Mouse (Mus musculus): ENCODE measurements around the gene Myl10. TPM values are rescaled to one million over a fixed set of nuclear protein-coding genes. Genes with fewer than 3 reads are reported as not detected.
"Not testable (repeated sequence)": the region's sequence is repeated elsewhere in the genome, so short reads cannot be mapped to it uniquely, and the experiment has no call there.

Gene Myl10
- 1 to 10 TPM in 1 of 2 experiments, not detected in 1; 3.5 TPM for total RNA-seq (2021)
- long read RNA-seq, experiment 1 = 0 reads
- long read RNA-seq, experiment 2 = 0 reads

- Histone ChIP-seq H3K27ac (no peak within 1 kb of the TSS), H3K4me3 (no peak within 1 kb of the TSS)
- intact Hi-C loops (cut with DNase I) = no loop called here
- DNase-seq = no peak
- TF ChIP-seq CTCF (IDR thresholded peaks at IDR 0.05) = no peak
Measured at GRCm38 (mm10) chr5:136692784-136693183, at the start of gene Myl10. Gene Myl10 (plus strand): TSS chr5:136693146.

GRCm38 (mm10) chr5:136646731-136647328, 46.1 kb upstream of the Myl10 start:
- no peak for TF ChIP-seq CTCF (IDR thresholded peaks at IDR 0.05)
- intact Hi-C loops (cut with DNase I) = no loop called here
- Histone ChIP-seq H3K27ac (no peak overlapping the region), H3K4me3 (no peak overlapping the region)
- DNase-seq = no peak

GRCm38 (mm10) chr5:136649071-136649470, 43.9 kb upstream of the Myl10 start:
- DNase-seq = no peak
- TF ChIP-seq CTCF (IDR thresholded peaks at IDR 0.05) = no peak
- no peak overlapping the region for H3K27ac ChIP-seq
- intact Hi-C loops (cut with DNase I) = no loop called here
- H3K4me3 ChIP-seq = no peak overlapping the region

- H3K27ac ChIP-seq = no peak overlapping the region
- no peak for TF ChIP-seq CTCF (IDR thresholded peaks at IDR 0.05)
- no peak for DNase-seq
- H3K4me3 ChIP-seq = no peak overlapping the region
- intact Hi-C loops (cut with DNase I) = no loop called here
Measured at GRCm38 (mm10) chr5:136649655-136650054, 43.3 kb upstream of the Myl10 start.

- H3K27ac ChIP-seq = no peak overlapping the region
- H3K4me3 ChIP-seq = no peak overlapping the region
- no peak for TF ChIP-seq CTCF (IDR thresholded peaks at IDR 0.05)
- no peak for DNase-seq
- intact Hi-C loops (cut with DNase I) = no loop called here
Measured at GRCm38 (mm10) chr5:136654481-136654880, 38.5 kb upstream of the Myl10 start.

- DNase-seq = no peak
- intact Hi-C loops (cut with DNase I) = no loop called here
- Histone ChIP-seq H3K4me3 (no peak overlapping the region), H3K27ac (no peak overlapping the region)
- TF ChIP-seq CTCF (IDR thresholded peaks at IDR 0.05) = peak; percentile 35; the same call in 1 of the 2 replicates
Measured at GRCm38 (mm10) chr5:136656830-136657395, 36.0 kb upstream of the Myl10 start.

- intact Hi-C loops (cut with DNase I); H3K27ac ChIP-seq; DNase-seq; H3K4me3 ChIP-seq: not testable (repeated sequence)
Measured at GRCm38 (mm10) chr5:136660721-136661120, 32.2 kb upstream of the Myl10 start.

GRCm38 (mm10) chr5:136662281-136662680, 30.7 kb upstream of the Myl10 start:
- Histone ChIP-seq H3K4me3 (no peak overlapping the region), H3K27ac (no peak overlapping the region)
- DNase-seq = peak; percentile 28
- TF ChIP-seq CTCF (IDR thresholded peaks at IDR 0.05) = no peak
- intact Hi-C loops (cut with DNase I) = loop anchor here (2.0 kb wide), 1 partner anchor 403 kb away; no protein-coding TSS in a partner anchor

- intact Hi-C loops (cut with DNase I) = loop anchor here (2.0 kb wide), 1 partner anchor 404 kb away; no protein-coding TSS in a partner anchor
- no peak for DNase-seq
- no peak overlapping the region for H3K27ac ChIP-seq
- TF ChIP-seq CTCF (IDR thresholded peaks at IDR 0.05) = no peak
- H3K4me3 ChIP-seq = no peak overlapping the region
Measured at GRCm38 (mm10) chr5:136662822-136663221, 30.1 kb upstream of the Myl10 start.

GRCm38 (mm10) chr5:136664497-136664896, 28.4 kb upstream of the Myl10 start:
- DNase-seq = peak; percentile 82
- H3K4me3 ChIP-seq = no peak overlapping the region
- intact Hi-C loops (cut with DNase I) = loop anchor here (1.0 to 2.0 kb wide), 3 partner anchors 42 to 384 kb away; no protein-coding TSS in a partner anchor
- H3K27ac ChIP-seq = no peak overlapping the region
- TF ChIP-seq CTCF (IDR thresholded peaks at IDR 0.05) = peak; percentile 91

GRCm38 (mm10) chr5:136676315-136677030, 16.5 kb upstream of the Myl10 start:
- intact Hi-C loops (cut with DNase I) = no loop called here

GRCm38 (mm10) chr5:136678840-136679348, 14.1 kb upstream of the Myl10 start:
- H3K27ac ChIP-seq = no peak overlapping the region
- H3K4me3 ChIP-seq = no peak overlapping the region
- no peak for TF ChIP-seq CTCF (IDR thresholded peaks at IDR 0.05)
- intact Hi-C loops (cut with DNase I) = no loop called here
- DNase-seq = no peak

More at GRCm38 (mm10) chr5:136676315-136677030, 16.5 kb upstream of the Myl10 start:
- H3K27ac ChIP-seq = no peak overlapping the region
- no peak overlapping the region for H3K4me3 ChIP-seq
- no peak for TF ChIP-seq CTCF (IDR thresholded peaks at IDR 0.05)
- no peak for DNase-seq

GRCm38 (mm10) chr5:136686349-136686748, 6.6 kb upstream of the Myl10 start:
- no peak for TF ChIP-seq CTCF (IDR thresholded peaks at IDR 0.05)
- intact Hi-C loops (cut with DNase I) = no loop called here
- peak; percentile 77 for DNase-seq
- Histone ChIP-seq H3K4me3 (no peak overlapping the region), H3K27ac (peak overlapping the region; percentile 85)
